Mouse (Mus musculus) ZHBTc4 (cell line): ENCODE measurements around the gene Troap.
A peak's percentile ranks its signal among the peaks of the same experiment; 100 is the strongest.

Experiments
- DNase-seq: peaks from one replicate; pipeline ENCODE4 v3.0.0-alpha.2; 2011; ENCODE audit warnings: low read depth, low spot score

Gene Troap

DNA sequence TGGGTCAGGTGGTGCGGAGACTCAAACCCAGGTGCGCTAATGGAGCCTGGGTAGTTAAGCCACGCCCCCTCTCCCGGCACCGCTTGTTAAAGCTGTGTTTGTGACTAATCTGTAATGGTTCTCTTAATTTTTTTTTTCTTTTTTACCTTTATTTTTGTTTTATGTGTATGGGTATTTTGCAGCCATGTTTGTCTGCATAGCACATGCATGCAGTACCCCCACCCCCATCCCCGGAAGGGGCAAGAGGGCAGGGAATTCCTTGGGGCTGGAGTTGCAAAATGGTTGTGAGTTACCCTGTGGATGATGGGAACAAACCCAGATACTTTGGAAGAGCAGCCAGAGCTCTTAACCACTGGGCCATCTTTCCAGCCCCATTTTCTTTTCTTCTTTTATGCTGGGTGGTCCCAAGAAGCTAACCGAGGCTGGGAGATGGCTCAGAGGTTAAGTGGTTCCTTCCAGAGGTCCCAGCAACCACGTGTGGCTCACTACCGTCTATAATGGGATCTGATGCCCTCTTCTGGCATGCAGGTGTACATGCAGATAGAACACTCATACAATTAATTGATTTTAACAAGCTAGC, 39.1 kb downstream of the Troap start:
- peak; percentile 87 for DNase-seq

DNA sequence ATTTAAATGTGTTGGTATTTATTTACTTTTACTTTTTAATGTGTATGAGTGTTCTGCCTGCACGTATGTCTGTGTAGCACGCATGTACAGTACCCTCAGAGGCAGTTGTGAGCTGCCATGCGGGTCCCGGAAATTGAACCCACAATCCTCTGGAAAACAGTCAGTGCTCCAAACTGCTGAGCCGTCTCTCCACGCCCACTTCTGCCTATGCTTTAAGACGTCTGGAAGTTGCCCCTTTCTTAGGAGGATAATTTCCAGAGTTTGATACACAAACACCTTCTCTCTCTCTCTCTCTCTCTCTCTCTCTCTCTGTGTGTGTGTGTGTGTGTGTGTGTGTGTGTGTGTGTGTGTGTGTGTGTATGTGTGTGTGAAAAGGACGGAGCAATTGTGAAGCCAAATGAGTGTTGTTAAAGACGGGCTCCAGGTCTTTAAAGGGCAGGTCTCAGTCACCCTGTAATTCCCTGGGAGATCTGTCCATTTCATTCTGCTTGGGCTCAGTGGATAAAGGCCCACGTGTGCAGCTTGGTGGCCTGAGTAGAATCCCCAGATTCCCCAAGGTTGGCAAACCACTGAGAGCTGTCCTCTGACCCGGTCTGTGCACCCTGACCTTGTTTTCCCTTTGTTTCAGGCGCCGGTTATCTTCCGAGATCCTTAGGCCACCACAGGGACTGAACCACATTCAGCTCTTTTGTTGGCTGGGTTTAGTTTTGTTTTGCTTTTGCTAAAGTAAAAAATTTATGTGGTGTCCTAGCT, 40.1 kb downstream of the Troap start:
- peak; percentile 50 for DNase-seq

DNA sequence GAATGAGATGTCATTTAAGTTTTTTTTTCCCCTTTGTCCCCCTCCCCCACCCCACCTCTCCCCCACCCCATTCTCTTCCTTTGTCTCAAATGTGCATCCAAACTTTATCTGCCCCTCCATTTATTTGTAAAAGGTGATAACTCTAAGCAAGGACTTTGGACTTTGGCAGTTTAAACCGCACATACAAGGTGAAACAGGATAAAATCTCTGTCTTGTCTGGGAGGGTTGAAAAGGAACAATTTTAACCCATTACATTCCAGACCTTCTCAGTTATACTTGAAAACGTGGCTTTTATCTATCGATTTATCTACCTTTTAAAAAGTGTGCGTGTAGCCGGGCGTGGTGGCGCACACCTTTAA, 40.7 kb downstream of the Troap start:
- DNase-seq = no peak

DNA sequence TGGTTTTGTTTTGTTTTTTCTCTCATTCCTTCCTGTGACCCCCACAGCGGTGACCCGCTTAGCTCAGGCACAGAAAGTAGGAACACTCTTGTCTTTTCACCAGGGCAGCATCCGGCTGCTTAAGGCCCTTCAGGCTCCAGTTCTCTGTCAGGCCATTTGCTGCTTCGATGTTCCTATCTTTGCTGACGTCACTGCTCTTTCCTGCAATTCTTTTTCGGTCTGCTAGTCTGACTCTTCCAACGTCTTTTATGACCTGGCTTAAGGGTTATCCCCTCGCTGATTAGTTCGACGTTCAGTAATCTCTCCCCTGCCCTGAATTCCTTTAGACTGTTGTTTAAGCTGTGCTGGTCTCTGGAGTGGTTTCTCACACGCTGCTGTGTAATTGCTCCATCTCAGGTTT, 42.2 kb downstream of the Troap start:
- no peak for DNase-seq

DNA sequence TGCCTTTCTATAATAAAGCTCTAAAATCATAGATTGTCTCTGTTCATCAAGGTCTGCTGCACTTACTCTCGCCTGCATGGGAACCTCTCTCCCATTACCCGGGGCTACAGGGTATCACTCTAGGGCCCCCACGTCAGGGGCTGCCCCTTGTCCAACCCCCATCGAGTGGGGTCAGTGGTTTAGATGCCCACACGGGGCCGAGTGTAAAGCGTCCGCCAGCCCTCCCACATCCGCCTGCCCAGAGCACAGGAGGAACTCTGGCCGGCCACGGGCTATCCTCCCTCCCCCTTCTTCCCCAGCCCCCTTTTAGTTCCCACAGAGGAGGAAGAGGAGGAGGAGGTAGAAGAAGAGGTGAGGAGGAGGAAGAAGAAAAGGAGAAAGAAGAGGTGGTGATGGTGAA, 46.4 kb downstream of the Troap start:
- no peak for DNase-seq

DNA sequence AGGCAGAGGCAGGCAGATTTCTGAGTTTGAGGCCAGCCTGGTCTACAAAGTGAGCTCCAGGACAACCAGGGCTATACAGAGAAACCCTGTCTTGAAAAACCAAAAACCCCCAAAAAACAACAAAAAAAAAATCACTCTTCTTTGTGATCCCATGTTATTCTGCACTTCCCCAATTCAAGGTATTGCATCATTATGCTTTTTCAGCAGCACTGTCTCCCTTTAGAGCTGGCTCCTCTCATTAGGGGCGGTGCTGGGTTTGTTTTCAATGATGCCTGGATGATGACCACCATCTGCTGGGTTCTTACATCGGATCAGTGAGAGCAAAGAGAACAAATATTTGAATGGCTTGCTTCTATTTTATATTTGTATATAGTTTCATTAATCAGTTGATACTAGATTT, 48.3 kb downstream of the Troap start:
- no peak for DNase-seq

DNA sequence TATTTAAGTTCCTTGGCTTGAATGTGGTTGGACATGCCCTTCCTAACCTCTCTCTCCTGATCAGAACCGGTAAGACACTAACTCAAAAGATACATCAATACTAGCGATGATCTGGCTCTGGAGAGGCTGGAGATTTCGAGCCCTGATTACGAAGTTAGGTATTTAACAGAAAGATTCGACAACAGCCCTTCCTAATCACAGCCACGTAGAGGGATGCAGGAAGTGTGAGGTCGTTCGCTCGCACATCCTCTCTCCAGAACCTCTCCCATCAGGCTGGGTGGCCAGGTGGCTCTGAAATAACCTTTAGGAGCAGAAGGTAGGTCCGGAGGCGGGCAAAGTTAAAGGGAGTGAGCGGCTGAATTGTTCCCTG, 51.3 kb downstream of the Troap start, which contains the start of gene Spats2:
Gene Spats2 (plus strand): TSS at position 206 of the 370 bp plus-strand sequence.
- no peak for DNase-seq

DNA sequence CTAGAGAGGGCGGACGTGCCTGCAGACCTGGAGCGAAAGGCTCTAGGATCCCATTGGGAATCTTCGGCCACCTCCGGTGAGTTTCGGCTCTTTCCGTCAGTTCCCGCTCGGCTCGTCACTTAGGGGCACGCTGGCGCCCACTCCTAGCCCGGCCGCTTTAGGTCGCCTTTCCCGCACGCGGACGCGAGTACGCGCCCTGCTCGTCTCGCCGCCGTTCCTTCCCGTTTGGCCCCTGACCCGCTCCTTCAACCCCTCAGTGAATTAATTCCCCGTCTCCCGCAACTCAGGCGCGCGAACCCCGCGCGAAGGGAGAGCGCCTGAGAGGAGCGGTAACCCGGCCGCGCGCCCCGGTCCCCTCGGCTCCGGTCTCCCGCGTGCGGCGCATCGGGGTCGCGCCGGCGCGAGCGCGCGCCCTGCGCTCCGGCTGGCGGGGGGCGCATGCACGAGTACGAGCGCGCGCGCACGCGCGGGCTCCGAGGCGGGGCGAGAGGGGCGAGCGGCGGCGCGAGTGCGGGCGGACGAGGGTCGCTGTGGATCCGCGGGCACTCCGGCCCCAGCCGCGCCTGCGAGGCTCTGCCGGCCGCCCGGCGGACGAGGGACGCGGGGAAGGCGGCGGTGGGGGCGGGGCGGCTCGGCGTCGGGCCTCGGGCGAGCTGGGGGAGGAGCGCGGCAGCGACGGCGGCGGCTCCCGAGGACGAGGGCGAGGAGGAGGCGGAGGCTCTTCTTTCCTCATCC, 51.9 kb downstream of the Troap start:
- DNase-seq = peak; percentile 90

DNA sequence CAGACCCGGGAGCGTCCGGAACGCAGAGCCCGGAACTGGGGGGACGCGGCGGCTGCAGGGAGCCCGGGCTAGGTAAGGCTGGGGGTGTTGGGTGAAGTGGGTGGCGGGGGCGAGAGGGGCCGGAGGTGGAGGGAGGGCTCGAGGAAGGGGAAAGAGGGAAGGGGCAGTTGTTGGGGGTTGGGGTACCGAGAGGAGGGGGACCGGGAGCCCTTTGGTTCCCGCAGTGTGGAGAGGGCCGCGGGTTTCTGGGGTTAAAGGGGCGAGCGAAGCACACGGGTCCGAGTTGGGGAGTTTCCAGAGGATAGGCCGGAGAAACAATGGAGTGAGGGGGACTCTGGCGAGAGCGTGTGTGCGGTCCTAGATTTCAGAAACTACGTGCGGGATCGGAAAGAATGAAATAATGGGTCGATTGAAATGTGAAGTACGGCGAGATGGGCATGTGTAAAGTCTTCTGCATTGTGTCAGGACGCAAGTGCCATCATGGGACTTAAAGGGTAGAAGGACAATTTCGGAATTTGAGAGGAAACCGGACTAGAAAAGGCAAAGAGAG, 52.5 kb downstream of the Troap start:
- DNase-seq = peak; percentile 37

DNA sequence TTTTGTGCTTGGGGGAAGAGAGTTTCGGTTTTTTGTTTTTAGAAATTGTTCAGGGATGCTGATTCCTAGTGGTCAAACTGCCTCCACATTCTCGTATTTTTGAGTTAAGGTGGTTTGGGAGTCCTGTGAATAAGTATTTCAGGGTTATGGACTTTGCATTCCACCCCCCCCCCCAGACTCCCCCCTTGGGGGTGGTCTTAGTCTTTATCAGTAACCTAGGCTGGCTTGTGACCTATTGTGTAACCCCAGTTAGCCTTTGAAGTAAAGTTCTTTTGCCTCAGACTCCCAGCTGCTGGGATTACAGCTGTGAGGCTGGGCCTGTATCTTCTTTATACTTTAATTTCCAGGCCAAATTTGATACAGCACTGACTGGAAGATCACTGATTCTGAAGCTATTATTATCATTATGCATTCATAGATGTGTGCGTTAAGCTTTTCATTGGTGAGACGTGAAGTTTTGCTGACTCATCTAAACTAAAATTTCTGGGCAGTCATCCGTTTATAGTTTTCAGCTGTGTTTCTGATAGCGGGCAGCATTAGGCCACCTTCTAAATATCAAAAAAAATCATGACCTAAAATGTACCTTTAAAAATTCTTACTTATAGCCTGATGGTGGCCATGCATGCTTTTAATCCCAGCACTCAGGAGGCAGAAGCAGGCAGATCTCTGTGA, 53.6 kb downstream of the Troap start:
- no peak for DNase-seq

DNA sequence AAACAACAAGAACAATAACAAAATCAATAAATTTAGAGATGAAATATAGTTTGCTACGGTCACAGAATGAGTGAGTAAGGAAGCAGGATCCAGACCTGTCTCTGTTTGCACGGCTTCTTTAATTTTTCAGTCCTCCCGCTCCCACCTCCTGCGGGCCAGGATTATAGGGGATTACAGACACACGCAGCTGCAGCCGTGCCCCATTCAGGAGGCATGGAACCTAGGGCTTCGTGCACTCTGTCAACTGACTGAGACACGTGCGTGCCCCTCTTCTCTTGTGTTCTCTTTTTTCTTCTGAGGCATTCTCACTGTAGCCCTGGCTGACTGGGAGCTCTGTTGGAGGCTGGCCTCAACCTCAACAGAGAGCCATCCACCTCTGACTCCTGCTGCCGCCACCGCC, 55.1 kb downstream of the Troap start:
- DNase-seq = no peak

DNA sequence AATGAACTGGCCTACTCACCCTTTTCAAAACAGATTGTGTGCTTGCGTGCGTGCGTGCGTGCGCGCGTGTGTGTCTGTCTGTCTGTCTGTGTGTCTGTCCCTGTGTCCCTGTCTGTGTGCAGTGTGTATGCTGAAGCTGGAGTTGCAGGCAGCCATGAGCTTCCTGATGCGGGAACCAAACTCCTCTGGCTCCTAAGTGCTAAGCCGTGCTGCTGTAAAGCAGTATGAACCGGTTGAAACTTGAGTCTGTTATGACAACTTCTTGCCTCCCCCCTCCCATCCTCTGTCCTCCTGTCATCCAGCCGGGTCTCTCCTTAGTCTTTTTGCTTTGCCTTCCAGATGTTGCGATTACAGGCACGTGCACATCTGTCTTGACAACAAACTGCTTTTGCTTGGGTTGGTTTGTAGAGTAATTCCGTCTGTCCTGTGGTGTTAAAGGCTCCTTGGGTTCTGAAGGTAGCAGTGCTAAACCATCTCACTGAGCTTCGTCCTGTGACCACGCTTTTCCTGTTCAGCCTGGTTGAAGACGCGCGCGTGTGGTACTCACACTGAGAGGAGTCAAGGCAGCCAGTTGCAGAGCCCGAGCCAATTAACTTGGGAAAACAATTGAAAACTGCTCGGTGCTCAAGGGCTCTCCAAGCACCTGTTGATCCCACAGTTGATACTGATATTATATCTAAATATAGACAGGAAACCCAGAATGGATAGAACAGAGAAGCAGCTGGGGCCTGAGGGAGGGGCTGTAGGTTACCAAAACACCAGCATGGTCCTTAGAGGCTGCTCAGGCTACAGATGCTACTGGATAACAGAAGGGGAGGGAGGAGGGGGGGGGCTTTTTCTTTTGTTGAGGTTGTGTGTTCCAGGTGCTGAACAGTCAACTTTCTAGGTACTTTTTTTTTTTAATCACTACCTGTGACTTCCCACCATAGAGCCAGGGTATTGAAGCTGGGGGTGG, 55.9 kb downstream of the Troap start:
- peak; percentile 79 for DNase-seq
